Mouse (Mus musculus): ENCODE measurements around the gene Mad1l1. TPM values are rescaled to one million over a fixed set of nuclear protein-coding genes. Genes with fewer than 3 reads are reported as not detected.
A peak's percentile ranks its signal among the peaks of the same experiment; 100 is the strongest.

Mad1l1 gene
- polyA plus RNA-seq, 1 experiment, result 51.5 TPM

- no peaks in the 10 kb centered on the region for H3K79me3 ChIP-seq (ENCODE audit: low read depth)
- TF ChIP-seq MYOD1 (IDR thresholded peaks at IDR 0.05; ENCODE audit: control insufficient read depth, insufficient read length, low read depth) (no peak), FOSL1 (IDR thresholded peaks at IDR 0.05; ENCODE audit: insufficient read depth, low read length, poor library complexity, severe bottlenecking) (no peak), CTCF (IDR thresholded peaks at IDR 0.05; ENCODE audit: control insufficient read depth, insufficient read depth, insufficient read length) (no peak), CEBPB (IDR thresholded peaks at IDR 0.05; ENCODE audit: low read depth) (no peak), MYOG (IDR thresholded peaks at IDR 0.05; ENCODE audit: control insufficient read depth, extremely low read depth, insufficient read length) (no peak), USF1 (IDR thresholded peaks at IDR 0.05; ENCODE audit: low read depth) (no peak), MAX (IDR thresholded peaks at IDR 0.05) (no peak)
Measured at GRCm38 (mm10) chr5:140150136-140150535, 171.2 kb downstream of the Mad1l1 start.

GRCm38 (mm10) chr5:140149298-140149697 lies 172.1 kb downstream of the Mad1l1 start:
- TF ChIP-seq CEBPB (IDR thresholded peaks at IDR 0.05; ENCODE audit: low read depth) (peak; percentile 80), MAX (IDR thresholded peaks at IDR 0.05) (no peak), MYOG (IDR thresholded peaks at IDR 0.05; ENCODE audit: control insufficient read depth, extremely low read depth, insufficient read length) (no peak), CTCF (IDR thresholded peaks at IDR 0.05; ENCODE audit: control insufficient read depth, insufficient read depth, insufficient read length) (no peak), MYOD1 (IDR thresholded peaks at IDR 0.05; ENCODE audit: control insufficient read depth, insufficient read length, low read depth) (no peak), USF1 (IDR thresholded peaks at IDR 0.05; ENCODE audit: low read depth) (no peak), FOSL1 (IDR thresholded peaks at IDR 0.05; ENCODE audit: insufficient read depth, low read length, poor library complexity, severe bottlenecking) (no peak)
- Histone ChIP-seq H3K4me3 (ENCODE audit: insufficient read depth, poor library complexity, severe bottlenecking) (no peak overlapping the region), H3K79me3 (ENCODE audit: low read depth) (no peaks in the 10 kb centered on the region), H3K27me3 (ENCODE audit: control insufficient read depth, insufficient read depth, insufficient read length) (no peaks in the 10 kb centered on the region), H3K36me3 (ENCODE audit: control insufficient read depth, insufficient read depth) (no peaks in the 10 kb centered on the region), H3ac (ENCODE audit: control insufficient read depth, insufficient read length, low read depth) (no peak overlapping the region), H3K79me2 (ENCODE audit: control insufficient read depth, insufficient read depth) (no peaks in the 10 kb centered on the region)

More at GRCm38 (mm10) chr5:140150136-140150535, 171.2 kb downstream of the Mad1l1 start:
- Histone ChIP-seq H3K27me3 (ENCODE audit: control insufficient read depth, insufficient read depth, insufficient read length) (no peaks in the 10 kb centered on the region), H3K79me2 (ENCODE audit: control insufficient read depth, insufficient read depth) (no peaks in the 10 kb centered on the region), H3K36me3 (ENCODE audit: control insufficient read depth, insufficient read depth) (no peaks in the 10 kb centered on the region), H3ac (ENCODE audit: control insufficient read depth, insufficient read length, low read depth) (no peak overlapping the region), H3K4me3 (ENCODE audit: insufficient read depth, poor library complexity, severe bottlenecking) (no peak overlapping the region)

GRCm38 (mm10) chr5:140143541-140143940 lies 177.8 kb downstream of the Mad1l1 start:
- no peak overlapping the region for H3K4me3 ChIP-seq (ENCODE audit: insufficient read depth, poor library complexity, severe bottlenecking)
- H3K79me3 ChIP-seq (ENCODE audit: low read depth), result no peaks in the 10 kb centered on the region
- TF ChIP-seq MYOG (IDR thresholded peaks at IDR 0.05; ENCODE audit: control insufficient read depth, extremely low read depth, insufficient read length), result no peak
- TF ChIP-seq FOSL1 (IDR thresholded peaks at IDR 0.05; ENCODE audit: insufficient read depth, low read length, poor library complexity, severe bottlenecking), result no peak
- no peak for TF ChIP-seq CEBPB (IDR thresholded peaks at IDR 0.05; ENCODE audit: low read depth)
- TF ChIP-seq MYOD1 (IDR thresholded peaks at IDR 0.05; ENCODE audit: control insufficient read depth, insufficient read length, low read depth), result no peak
- TF ChIP-seq MAX (IDR thresholded peaks at IDR 0.05), result no peak
- TF ChIP-seq USF1 (IDR thresholded peaks at IDR 0.05; ENCODE audit: low read depth), result no peak
- TF ChIP-seq CTCF (IDR thresholded peaks at IDR 0.05; ENCODE audit: control insufficient read depth, insufficient read depth, insufficient read length), result no peak

GRCm38 (mm10) chr5:140141336-140141735 lies 180.0 kb downstream of the Mad1l1 start:
- H3K79me2 ChIP-seq (ENCODE audit: control insufficient read depth, insufficient read depth), result no peaks in the 10 kb centered on the region
- TF ChIP-seq USF1 (IDR thresholded peaks at IDR 0.05; ENCODE audit: low read depth) (no peak), MAX (IDR thresholded peaks at IDR 0.05) (no peak), CEBPB (IDR thresholded peaks at IDR 0.05; ENCODE audit: low read depth) (no peak), FOSL1 (IDR thresholded peaks at IDR 0.05; ENCODE audit: insufficient read depth, low read length, poor library complexity, severe bottlenecking) (no peak), CTCF (IDR thresholded peaks at IDR 0.05; ENCODE audit: control insufficient read depth, insufficient read depth, insufficient read length) (no peak), MYOD1 (IDR thresholded peaks at IDR 0.05; ENCODE audit: control insufficient read depth, insufficient read length, low read depth) (no peak), MYOG (IDR thresholded peaks at IDR 0.05; ENCODE audit: control insufficient read depth, extremely low read depth, insufficient read length) (no peak)
- H3K36me3 ChIP-seq (ENCODE audit: control insufficient read depth, insufficient read depth), result no peaks in the 10 kb centered on the region
- H3ac ChIP-seq (ENCODE audit: control insufficient read depth, insufficient read length, low read depth), result no peak overlapping the region
- H3K79me3 ChIP-seq (ENCODE audit: low read depth), result no peaks in the 10 kb centered on the region
- H3K27me3 ChIP-seq (ENCODE audit: control insufficient read depth, insufficient read depth, insufficient read length), result no peaks in the 10 kb centered on the region
- no peak overlapping the region for H3K4me3 ChIP-seq (ENCODE audit: insufficient read depth, poor library complexity, severe bottlenecking)

More at GRCm38 (mm10) chr5:140143541-140143940, 177.8 kb downstream of the Mad1l1 start:
- H3K36me3 ChIP-seq (ENCODE audit: control insufficient read depth, insufficient read depth), result no peaks in the 10 kb centered on the region
- no peak overlapping the region for H3ac ChIP-seq (ENCODE audit: control insufficient read depth, insufficient read length, low read depth)
- H3K79me2 ChIP-seq (ENCODE audit: control insufficient read depth, insufficient read depth), result no peaks in the 10 kb centered on the region
- H3K27me3 ChIP-seq (ENCODE audit: control insufficient read depth, insufficient read depth, insufficient read length), result no peaks in the 10 kb centered on the region

- no peak overlapping the region for H3K4me3 ChIP-seq (ENCODE audit: insufficient read depth, poor library complexity, severe bottlenecking)
- no peaks in the 10 kb centered on the region for H3K27me3 ChIP-seq (ENCODE audit: control insufficient read depth, insufficient read depth, insufficient read length)
- TF ChIP-seq MYOG (IDR thresholded peaks at IDR 0.05; ENCODE audit: control insufficient read depth, extremely low read depth, insufficient read length), result no peak
- no peak for TF ChIP-seq USF1 (IDR thresholded peaks at IDR 0.05; ENCODE audit: low read depth)
- TF ChIP-seq CTCF (IDR thresholded peaks at IDR 0.05; ENCODE audit: control insufficient read depth, insufficient read depth, insufficient read length), result peak; percentile 56
- no peaks in the 10 kb centered on the region for H3K36me3 ChIP-seq (ENCODE audit: control insufficient read depth, insufficient read depth)
- H3K79me3 ChIP-seq (ENCODE audit: low read depth), result no peaks in the 10 kb centered on the region
- no peak overlapping the region for H3ac ChIP-seq (ENCODE audit: control insufficient read depth, insufficient read length, low read depth)
- H3K79me2 ChIP-seq (ENCODE audit: control insufficient read depth, insufficient read depth), result no peaks in the 10 kb centered on the region
Measured at GRCm38 (mm10) chr5:140140214-140140613, 181.1 kb downstream of the Mad1l1 start.

All from C2C12 (cell line).